Mouse (Mus musculus): ENCODE data around the gene Myo5c.
"Not testable (repeated sequence)": the region's sequence is repeated elsewhere in the genome, so short reads cannot be mapped to it uniquely, and the experiment has no call there.

Gene Myo5c

DNA sequence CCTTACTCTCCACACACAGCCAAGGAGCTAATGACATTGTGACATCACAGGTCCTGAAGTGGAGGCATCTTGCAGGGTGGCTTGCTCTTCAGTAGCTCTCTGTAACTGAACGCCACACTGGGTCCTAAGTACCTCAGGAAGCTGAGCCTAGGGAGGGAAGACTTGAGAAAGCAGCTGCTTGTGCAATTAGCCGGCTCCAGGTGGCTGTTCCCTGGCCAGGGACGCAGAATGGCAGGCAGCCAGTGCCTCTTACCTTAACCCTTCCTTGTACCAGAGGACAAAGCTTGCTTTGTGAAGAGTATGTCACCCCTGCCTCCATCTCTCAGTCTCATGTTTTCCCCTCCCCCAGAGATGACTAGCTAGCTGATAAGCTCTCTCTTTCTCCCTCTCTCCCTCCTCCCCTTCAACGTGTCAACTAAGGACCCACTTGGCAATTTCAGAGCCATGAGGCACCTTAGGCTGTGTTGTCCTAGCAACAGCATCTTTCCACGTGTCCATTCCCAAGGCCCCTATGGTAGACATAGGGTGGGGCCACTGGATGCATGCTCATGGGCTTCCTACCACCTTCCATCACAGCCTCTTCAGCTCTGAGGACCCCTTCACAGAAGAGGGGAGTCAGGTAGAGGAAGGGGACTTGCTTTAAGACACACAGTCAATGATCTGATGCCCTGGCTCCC lies 12.0 kb downstream of the Myo5c start:
- DNase-seq (ENCODE audit: low read depth in 1 of 2, low spot score in 2 of 2) = no peak

DNA sequence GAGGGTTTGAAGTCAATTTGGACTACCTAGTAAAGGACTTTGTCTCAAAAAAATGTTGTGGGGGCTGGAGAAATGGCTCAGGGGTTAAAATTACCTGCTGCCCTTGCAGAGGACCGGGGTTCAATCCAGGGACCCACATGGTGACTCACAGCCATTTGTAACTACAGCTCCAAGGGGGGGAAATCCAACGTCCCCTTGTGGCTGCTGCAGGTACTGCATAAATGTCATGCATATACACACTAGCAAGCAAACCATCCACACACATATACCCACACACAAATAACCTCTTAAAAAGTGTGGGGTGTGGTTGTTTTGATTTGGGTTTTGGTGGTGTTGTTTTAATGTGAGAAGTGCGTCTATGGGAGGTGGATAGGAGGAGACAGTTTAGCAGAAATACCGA lies 12.7 kb downstream of the Myo5c start:
- no peak for DNase-seq (ENCODE audit: low read depth in 1 of 2, low spot score in 2 of 2)

DNA sequence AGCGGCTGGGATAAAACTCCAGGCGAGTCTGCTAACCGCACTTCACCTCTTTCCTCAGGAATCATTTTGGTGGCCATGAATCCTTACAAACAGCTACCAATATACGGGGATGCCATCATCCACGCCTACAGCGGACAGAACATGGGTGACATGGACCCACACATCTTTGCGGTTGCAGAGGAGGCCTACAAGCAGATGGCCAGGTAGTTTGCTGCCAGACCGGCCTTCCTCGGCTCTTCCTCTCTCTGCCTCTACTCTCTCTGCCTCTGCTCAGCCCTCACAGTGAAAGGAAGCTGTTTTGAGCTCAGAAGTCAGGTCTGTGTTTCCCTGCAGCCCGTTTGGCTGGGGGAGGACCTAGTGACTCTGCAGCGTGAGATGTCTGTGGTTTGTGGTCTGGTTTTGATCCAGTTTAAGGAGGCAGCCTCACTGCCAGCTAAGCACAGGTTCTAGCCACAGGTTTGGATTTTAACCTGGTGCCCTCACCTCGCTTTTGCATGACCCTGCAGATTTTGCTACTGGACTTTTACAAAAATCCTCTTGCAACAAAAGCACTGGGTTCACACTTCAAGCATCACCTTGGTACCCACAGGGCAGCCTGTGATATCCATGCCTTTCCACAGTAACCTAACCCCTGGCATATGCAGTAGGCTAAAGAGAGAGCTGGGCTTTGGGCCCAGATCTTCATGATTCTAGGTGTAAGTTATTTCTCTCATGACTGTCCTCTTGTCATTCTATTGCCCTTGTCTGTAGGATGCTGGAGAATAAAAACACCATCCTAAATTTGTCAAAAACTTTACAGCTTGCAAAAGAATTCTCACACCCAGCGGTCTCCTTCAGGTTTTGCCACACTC lies 14.5 kb downstream of the Myo5c start:
- no peak for DNase-seq (ENCODE audit: low read depth in 1 of 2, low spot score in 2 of 2)

DNA sequence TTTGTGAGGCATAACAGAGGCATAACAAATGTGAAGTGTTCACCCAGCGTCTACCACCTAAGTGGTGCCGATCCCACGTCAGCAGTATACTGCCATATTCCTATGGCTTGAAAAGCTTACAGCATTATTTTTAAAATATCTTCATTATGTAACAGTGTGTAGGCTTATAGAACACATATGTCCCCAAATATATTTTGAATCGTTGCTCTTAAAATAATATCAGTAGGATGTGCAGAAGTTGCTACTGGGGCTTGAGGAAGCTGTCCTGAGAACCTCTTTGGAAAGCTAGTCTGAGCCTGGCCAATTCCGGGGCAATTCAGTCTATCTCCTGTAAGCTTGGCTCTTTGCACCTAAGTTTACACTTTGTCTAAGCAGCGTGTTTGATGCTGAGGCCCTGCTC lies 16.1 kb downstream of the Myo5c start:
- DNase-seq (ENCODE audit: low read depth in 1 of 2, low spot score in 2 of 2) = no peak

DNA sequence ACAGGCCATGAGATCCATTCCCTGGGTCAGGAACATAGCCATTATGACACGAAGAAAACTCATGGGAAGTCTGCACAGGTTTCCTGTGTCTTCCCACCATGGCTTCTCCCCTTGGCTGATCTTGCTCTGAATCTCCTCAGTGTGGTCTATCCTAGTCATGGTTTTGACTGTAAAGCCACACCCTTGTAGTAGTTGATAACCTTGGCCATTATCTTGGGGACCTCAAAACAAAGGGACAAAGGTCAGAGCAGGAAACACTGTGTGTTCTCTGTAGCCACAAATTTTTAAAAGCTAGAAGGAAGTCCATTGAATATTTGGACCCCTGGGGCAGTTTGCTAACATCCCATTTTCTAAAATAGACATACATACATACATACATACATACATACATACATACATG lies 16.5 kb downstream of the Myo5c start:
- DNase-seq (ENCODE audit: low read depth in 1 of 2, low spot score in 2 of 2) = no peak

DNA sequence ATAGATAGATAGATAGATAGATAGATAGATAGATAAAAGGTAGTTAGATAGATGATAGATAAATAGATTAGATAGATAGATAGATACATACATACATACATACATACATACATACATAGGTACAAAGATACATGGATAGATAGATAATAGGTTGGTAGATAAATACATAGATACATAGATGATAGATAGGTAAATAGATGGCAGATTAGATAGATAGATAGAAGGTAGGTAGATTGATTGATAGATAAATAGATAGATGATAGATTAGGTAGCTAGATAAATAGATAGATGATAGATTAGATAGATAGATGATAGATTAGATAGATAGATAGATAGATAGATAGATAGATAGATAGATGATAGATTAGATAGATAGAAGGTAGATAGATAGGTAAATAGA lies 17.1 kb downstream of the Myo5c start:
- DNase-seq (ENCODE audit: low read depth in 1 of 2, low spot score in 2 of 2) = no peak

DNA sequence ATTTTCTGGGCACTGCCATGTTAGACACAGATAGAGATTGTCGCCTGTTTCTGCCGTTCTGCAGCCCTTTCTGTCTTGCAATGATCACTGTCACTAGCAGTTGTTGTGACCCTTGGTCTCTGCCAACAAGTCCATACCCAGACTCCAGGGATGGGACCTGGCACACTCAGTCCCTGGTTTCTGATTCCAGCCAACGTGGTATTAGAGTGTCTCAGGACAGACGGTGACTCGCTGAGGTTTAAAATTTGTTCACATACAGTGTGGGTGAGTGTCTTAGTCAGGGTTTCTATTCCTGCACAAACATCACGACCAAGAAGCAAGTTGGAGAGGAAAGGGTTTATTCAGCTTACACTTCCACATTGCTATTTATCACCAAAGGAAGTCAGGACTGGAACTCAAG lies 21.3 kb downstream of the Myo5c start:
- not testable (repeated sequence) for DNase-seq (ENCODE audit: low read depth in 1 of 2, low spot score in 2 of 2)

DNA sequence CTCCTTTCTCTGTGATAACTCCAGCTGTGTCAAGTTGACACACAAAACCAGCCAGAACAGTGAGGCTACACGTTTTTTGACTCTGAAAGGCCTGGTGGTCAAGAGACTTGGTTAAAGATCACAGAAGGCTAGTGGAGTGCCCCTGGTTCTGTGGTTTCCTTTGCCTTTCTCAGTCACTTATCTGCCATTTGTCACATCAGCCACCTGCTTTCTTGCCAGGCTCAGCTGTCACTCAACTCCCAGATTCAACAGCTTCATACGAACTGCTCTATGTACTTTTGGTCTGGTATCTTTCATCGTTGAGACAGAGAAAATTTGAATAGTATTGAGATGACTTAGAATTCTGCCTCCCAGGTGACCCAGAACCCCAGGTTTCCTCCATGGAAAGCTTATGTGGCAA lies 21.9 kb downstream of the Myo5c start:
- DNase-seq (ENCODE audit: low read depth in 1 of 2, low spot score in 2 of 2) = no peak

DNA sequence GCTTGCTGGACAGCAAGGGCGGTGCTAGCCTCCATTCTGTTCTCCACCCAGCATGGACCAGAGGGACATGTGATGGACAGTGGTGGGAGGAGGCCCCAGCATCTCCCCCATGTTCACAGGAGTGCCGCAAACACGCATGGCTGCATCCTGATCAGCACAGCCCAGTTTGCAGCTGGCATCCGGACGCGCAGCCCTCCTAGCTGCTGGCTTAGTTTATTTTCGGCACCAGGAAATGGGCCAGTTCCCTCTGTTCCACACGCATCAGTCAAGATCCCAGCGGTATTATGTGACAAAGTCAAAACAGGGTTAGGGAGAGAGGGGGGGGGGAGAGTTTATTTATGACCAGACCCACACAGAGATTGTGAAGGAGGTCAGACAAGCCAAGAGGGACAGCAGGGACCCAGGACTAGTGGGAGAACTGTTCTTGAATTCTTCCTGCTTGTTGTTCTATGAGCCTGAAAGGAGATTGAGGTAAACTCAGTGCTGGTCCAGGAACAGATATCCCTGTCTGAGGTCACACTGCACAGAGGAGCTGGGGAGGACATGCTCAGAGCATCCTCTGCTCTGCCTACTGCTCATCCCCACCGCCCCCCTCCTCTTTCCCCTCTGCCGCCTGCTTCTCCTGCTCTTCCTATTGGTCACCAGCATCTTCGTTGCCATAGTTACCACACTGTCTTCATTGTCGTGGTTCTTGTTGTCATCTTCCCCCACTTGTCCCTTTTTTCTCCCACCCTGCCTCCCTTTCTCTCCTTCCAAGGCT lies 22.6 kb downstream of the Myo5c start:
- no peak for DNase-seq (ENCODE audit: low read depth in 1 of 2, low spot score in 2 of 2)

DNA sequence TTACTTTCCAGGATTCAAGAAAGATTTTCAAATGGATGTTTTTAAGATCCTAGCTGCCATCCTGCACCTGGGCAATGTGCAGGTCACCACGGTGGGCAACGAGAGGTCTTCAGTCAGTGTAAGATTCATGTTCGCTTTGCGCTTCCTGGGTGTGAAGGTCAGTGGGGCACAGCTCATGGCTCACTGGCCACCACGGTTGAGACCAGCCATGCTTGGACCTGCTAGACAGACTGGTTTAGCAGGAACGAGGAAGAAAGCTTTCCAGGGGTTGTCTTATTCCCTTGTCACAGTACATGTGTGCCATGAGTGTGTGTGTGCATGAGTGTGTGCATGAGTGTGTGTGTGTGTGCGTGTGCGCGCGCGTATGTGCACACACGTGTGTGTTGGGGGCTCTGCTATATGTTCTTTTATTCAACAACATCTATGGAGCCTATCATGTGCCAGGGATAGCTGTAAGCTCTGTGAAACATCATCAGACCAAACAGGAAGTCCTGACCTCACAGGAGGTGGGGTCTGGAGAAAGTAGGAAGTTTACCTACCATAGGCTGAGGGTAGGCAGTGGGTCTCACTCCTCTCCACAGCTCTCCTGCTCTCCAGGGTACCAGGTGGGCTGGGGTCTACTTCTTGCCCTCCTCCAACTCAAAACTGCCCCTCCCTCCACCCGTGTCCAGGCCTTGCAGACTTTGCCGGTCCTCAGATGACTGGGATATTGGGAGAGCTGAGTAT lies 24.2 kb downstream of the Myo5c start:
- no peak for DNase-seq (ENCODE audit: low read depth in 1 of 2, low spot score in 2 of 2)

DNA sequence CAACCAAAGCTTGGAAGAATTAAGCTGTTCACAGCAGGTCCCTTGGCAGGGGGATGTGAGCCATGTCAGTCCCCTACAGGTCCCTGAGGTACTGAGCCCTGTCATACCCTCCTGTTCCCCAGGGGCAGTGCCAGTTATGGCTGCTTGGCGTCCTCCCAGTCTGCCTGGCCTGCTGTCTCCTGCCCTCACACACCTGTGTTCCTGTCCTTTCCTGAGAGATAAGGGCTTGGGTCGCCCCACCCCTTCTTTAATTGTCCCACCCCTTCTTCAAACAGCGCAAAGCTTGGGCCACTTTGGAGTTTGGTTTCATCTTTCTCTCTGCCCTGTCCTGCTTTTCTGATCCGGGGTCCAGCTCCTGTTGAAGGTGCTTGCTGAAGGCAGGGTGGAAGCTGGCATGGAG lies 27.0 kb downstream of the Myo5c start:
- no peak for DNase-seq (ENCODE audit: low read depth in 1 of 2, low spot score in 2 of 2)

DNA sequence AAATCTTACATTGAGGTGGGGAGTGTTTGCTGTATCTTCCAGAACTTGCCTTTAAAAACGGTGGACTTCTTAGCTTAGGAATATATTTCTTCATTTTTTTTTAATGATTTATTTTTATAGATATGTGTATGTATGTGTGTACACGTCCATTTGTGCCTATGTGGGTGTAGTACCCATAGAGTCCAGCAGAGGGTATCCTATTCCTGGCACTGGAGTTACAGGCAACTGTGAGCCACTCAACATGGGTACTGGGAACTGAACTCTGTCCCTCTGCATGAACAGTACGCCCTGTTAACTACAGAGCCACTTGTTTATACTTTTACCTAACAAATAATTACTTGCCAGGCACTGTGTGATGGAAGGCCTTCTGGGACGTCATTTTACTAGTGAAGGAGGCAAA lies 27.8 kb downstream of the Myo5c start:
- DNase-seq (ENCODE audit: low read depth in 1 of 2, low spot score in 2 of 2) = no peak

DNA sequence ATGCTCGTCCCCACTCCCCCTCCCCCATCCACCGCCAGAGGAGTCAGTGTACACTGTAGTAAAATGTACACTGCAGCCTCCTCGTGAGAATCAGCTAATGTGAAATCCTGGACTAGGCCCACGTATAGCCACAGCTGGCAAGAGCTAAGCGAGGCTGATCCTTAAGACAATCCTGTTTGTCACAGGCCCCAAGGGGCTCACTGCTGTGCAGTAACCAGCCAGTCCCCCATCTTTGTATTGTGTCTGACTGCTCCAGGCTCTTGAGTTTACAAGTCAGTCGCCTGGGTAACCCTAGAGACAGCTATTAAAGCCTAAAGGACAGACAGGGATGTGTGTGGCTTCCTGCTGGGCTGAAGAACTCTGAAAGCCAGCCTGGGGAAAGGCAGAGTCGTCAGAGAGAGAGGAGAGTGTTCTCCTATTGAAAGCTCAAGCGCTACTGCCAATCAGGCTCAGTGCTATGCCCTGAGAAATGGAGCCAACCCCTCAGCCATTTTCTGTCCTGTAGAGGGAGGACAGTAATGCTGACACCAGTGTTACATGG lies 29.6 kb downstream of the Myo5c start:
- no peak for DNase-seq (ENCODE audit: low read depth in 1 of 2, low spot score in 2 of 2)

DNA sequence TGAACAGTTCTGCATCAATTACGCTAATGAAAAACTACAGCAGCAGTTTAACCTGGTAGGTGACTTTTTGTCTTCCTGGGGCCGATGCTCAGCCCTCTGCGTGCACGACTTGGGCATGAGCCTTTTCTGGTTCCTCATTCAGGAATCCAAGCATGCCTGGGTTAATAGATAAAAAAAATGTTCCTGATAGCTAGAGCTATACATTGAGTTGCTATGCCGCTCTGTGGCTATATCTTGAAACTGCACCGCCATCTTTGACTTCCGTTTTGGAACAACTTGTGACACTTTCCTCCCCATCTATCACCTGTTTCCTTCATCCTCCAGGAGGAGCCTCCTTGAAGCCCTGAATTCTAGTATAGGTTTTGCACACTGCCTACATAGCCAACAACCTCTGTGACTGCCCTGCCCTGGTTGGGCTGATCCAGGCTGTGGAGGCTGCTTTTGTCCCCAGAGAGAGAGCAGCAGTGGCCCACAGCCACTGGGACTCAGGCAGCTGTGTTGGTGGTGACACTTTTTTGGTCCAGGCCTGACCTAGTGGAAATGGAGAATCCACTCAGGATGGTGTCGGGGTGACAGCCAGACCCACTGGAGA lies 30.5 kb downstream of the Myo5c start:
- no peak for DNase-seq (ENCODE audit: low read depth in 1 of 2, low spot score in 2 of 2)

DNA sequence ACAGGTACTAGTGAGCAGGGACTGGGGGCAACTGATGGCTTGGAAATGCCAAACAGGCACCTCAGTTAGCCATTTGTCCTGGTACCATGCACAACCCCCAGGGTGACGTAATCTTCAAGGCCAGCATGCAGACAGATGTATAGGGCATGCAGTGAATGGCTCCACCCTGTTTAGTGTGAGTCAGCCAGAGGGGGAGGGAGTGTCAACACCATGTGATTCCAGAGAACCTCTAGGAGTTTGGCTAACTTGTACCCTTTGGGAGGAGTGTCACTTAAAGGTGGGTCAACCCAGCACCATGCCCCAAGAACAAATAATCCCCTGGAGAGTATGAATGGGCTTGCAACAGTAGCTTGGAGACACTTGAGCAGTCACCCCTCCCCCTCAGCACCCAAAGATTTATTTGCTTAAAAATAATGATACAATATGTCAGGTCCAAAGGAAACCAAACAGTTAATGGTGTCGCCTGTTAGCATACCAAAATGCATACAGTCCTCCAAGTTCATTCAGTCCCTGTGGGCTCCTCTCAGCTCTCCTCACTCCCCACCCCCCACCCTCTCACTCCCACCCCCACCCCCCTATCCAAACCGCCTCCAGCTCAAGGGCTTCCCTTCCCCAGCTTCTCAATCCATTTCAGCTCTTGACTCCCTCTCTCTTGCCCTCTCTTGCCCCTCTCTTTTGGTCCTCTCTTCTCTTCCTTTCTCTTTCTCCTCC lies 32.3 kb downstream of the Myo5c start:
- no peak for DNase-seq (ENCODE audit: low read depth in 1 of 2, low spot score in 2 of 2)

DNA sequence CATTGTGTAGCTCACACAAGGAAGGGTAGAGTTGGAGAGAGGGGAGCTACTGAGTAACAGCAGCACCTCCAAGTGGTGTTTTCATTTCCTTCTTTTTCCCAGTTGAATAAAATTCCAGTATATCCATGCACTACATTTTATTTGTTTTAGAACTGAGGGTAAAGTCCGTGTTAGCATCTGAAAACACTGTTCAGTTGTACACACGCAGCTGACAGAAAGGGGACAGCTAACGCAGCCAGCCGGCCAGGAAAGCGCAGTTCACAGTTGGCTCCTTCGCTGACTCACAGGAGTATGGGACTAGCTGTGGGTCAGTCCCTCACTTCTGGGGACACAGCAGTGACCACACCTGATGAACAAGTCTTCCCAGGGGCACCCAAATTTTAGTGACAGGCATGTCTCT lies 35.3 kb downstream of the Myo5c start:
- no peak for DNase-seq (ENCODE audit: low read depth in 1 of 2, low spot score in 2 of 2)

DNA sequence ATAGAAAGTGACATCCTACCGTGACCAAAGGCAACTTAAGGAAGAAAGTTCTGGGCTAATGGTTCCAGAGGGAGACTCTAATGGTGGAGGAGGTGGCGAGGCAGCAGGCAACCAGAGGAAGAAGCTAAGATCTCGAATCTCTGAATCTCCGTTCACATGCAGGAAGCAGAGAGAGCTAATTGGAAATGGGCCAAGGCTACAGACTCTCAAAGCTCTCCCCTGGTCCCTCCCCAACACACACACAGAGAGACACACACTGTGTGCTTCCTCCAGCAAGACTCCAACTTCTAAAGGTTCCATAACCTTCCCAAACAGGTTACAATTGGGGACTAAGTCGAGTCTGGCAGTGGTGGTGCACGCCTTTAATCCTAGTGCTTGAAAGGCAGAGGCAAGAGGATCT lies 38.6 kb downstream of the Myo5c start:
- DNase-seq (ENCODE audit: low read depth in 1 of 2, low spot score in 2 of 2) = no peak

DNA sequence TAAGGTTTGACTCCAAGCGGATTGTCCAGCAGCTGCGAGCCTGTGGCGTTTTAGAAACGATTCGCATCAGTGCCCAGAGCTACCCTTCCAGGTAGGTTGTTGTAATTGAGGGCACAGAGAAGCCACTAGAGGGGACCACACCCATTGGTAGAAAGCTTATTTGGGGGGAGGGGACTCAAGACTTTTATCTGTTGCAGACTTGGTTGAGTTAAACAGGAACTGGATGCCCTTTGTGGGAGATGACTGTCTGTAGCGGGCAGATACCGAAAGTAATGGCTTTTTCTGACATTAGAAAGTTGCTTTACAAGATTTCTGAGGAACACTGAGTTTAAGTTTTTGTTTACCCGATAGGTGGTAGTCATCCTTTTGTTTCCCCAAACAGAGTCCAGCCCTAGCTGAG lies 39.7 kb downstream of the Myo5c start:
- DNase-seq (ENCODE audit: low read depth in 1 of 2, low spot score in 2 of 2) = no peak

DNA sequence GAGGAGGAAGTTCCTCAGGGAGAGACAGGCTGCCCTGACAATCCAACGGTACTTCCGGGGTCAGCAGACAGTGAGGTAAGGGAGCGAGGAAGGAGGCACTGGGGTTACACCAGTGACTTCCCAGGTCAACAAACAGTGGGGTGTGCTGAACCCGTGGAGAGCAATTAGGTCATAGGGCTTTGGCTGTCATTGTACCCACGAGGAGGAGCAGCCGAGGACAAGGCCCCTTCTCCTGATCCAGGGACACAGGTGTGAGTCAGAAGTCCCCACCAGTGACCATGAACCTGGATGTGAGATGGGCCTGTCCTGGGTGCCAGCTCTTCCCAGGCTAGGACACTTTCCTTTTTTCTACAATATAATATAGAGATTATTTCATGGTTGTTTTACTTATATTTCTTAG lies 41.8 kb downstream of the Myo5c start:
- DNase-seq (ENCODE audit: low read depth in 1 of 2, low spot score in 2 of 2) = no peak

DNA sequence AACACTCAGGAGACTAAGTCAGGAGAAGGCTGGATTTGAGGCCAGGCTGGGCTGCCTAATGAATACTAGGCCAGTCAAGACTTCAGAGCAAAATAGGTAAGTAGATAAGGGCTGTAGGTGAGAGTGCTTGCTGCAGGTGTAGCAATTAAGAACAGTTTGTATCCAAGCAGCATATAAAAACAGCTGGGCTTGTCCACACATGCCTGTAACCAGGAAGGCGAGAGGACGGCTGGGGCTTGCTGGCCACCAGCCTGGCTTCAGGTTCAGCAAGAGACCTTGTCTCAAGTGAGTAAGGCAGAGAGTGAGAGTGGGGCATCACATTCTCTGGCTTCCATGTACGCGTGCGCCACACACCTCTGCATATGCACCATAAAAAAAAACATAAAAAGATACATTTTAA lies 42.7 kb downstream of the Myo5c start:
- DNase-seq (ENCODE audit: low read depth in 1 of 2, low spot score in 2 of 2) = no peak
